Mouse (Mus musculus): Measurements from ENCODE around the gene Zfand6. TPM values are rescaled to one million over a fixed set of nuclear protein-coding genes. Genes with fewer than 3 reads are reported as not detected.

Zfand6 gene
- polyA plus RNA-seq, 1 experiment from 2014 or later = 133 TPM

GRCm38 (mm10) chr7:84618951-84619350 is 70.8 kb downstream of the Zfand6 start:
- TF ChIP-seq CTCF (IDR thresholded peaks at IDR 0.05) (no peak), EP300 (IDR thresholded peaks at IDR 0.05) (no peak)
- Histone ChIP-seq H3K27ac (ENCODE audit: low read length) (no peak overlapping the region), H3K4me1 (ENCODE audit: insufficient read depth, low read depth, low read length) (no peaks in the 10 kb centered on the region), H3K4me3 (ENCODE audit: low read depth, low read length) (no peak overlapping the region), H3K36me3 (ENCODE audit: insufficient read depth, low read length) (no peaks in the 10 kb centered on the region; the same call in 1 of the 2 replicates), H3K4me2 (replicated peaks; ENCODE audit: low read depth, low read length) (no peak overlapping the region), H3K9ac (replicated peaks; ENCODE audit: low read depth) (no peak overlapping the region), H3K27me3 (replicated peaks; ENCODE audit: insufficient read depth, low read length) (no peaks in the 10 kb centered on the region), H3K9me3 (ENCODE audit: low read length) (no peaks in the 10 kb centered on the region)
- no peak for ATAC-seq
- 83% methylated on average over 2 of the region's 2 CpGs for WGBS
- no peak for DNase-seq (ENCODE audit: low spot score)

GRCm38 (mm10) chr7:84612445-84612844 is 77.3 kb downstream of the Zfand6 start:
- no peak for DNase-seq (ENCODE audit: low spot score)
- no peak for ATAC-seq
- no peaks in the 10 kb centered on the region for H3K27me3 ChIP-seq (replicated peaks; ENCODE audit: insufficient read depth, low read length)
- no peak overlapping the region for H3K4me2 ChIP-seq (replicated peaks; ENCODE audit: low read depth, low read length)
- no peak overlapping the region for H3K27ac ChIP-seq (ENCODE audit: low read length)
- no peak overlapping the region for H3K4me3 ChIP-seq (ENCODE audit: low read depth, low read length)
- TF ChIP-seq EP300 (IDR thresholded peaks at IDR 0.05) (no peak), CTCF (IDR thresholded peaks at IDR 0.05) (no peak)
- no peaks in the 10 kb centered on the region for H3K9me3 ChIP-seq (ENCODE audit: low read length)
- 78% methylated on average over 4 of the region's 4 CpGs for WGBS
- no peak overlapping the region for H3K9ac ChIP-seq (replicated peaks; ENCODE audit: low read depth)
- H3K4me1 ChIP-seq (ENCODE audit: insufficient read depth, low read depth, low read length) = no peaks in the 10 kb centered on the region
- H3K36me3 ChIP-seq (ENCODE audit: insufficient read depth, low read length) = no peaks in the 10 kb centered on the region; the same call in 1 of the 2 replicates

- Histone ChIP-seq H3K4me3 (ENCODE audit: low read depth, low read length) (no peak overlapping the region), H3K4me1 (ENCODE audit: insufficient read depth, low read depth, low read length) (no peaks in the 10 kb centered on the region), H3K9ac (replicated peaks; ENCODE audit: low read depth) (no peak overlapping the region), H3K4me2 (replicated peaks; ENCODE audit: low read depth, low read length) (no peak overlapping the region), H3K36me3 (ENCODE audit: insufficient read depth, low read length) (no peaks in the 10 kb centered on the region), H3K9me3 (ENCODE audit: low read length) (no peaks in the 10 kb centered on the region), H3K27ac (ENCODE audit: low read length) (no peak overlapping the region), H3K27me3 (replicated peaks; ENCODE audit: insufficient read depth, low read length) (no peaks in the 10 kb centered on the region)
- no peak for DNase-seq (ENCODE audit: low spot score)
- ATAC-seq = no peak
- TF ChIP-seq CTCF (IDR thresholded peaks at IDR 0.05) (no peak), EP300 (IDR thresholded peaks at IDR 0.05) (no peak)
- WGBS = 84% methylated on average over 1 of the region's 1 CpGs
Observed at GRCm38 (mm10) chr7:84611609-84612008, 78.2 kb downstream of the Zfand6 start.

GRCm38 (mm10) chr7:84606293-84606749 is 83.4 kb downstream of the Zfand6 start, which contains the start of gene Fah:
Gene Fah, minus strand, starts transcription at chr7:84606722.
- Histone ChIP-seq H3K4me2 (replicated peaks; ENCODE audit: low read depth, low read length) (peak within 1 kb of the TSS; percentile 82), H3K27ac (ENCODE audit: low read length) (0 out of 2 replicates have a peak within 1 kb of the TSS, but pooled peaks have one; percentile 23), H3K4me1 (ENCODE audit: insufficient read depth, low read depth, low read length) (peaks cover 2% of the 10 kb centered on the region), H3K27me3 (replicated peaks; ENCODE audit: insufficient read depth, low read length) (no peaks in the 10 kb centered on the region), H3K9ac (replicated peaks; ENCODE audit: low read depth) (0 out of 2 replicates have a peak within 1 kb of the TSS, but pooled peaks have one; percentile 27), H3K9me3 (ENCODE audit: low read length) (no peaks in the 10 kb centered on the region), H3K36me3 (ENCODE audit: insufficient read depth, low read length) (no peaks in the 10 kb centered on the region), H3K4me3 (ENCODE audit: low read depth, low read length) (peak within 1 kb of the TSS; percentile 50)
- ATAC-seq = peak; percentile 79
- 2% methylated on average over 10 of the region's 10 CpGs for WGBS
- peak; percentile 88 for DNase-seq (ENCODE audit: low spot score)
- TF ChIP-seq CTCF (IDR thresholded peaks at IDR 0.05) (no peak), EP300 (IDR thresholded peaks at IDR 0.05) (no peak)

- ATAC-seq = peak; percentile 95
- WGBS = 1% methylated on average over 35 of the region's 36 CpGs
Observed at GRCm38 (mm10) chr7:84605704-84606292, 84.0 kb downstream of the Zfand6 start.

GRCm38 (mm10) chr7:84605033-84605687 is 84.6 kb downstream of the Zfand6 start:
- 10% methylated on average over 19 of the region's 19 CpGs for WGBS
- H3K9ac ChIP-seq (replicated peaks; ENCODE audit: low read depth) = no peak overlapping the region
- H3K4me3 ChIP-seq (ENCODE audit: low read depth, low read length) = peak overlapping the region; percentile 50
- H3K27ac ChIP-seq (ENCODE audit: low read length) = peak overlapping the region; percentile 3; the same call in 1 of the 2 replicates
- peak overlapping the region; percentile 82 for H3K4me2 ChIP-seq (replicated peaks; ENCODE audit: low read depth, low read length)
- TF ChIP-seq EP300 (IDR thresholded peaks at IDR 0.05) (no peak), CTCF (IDR thresholded peaks at IDR 0.05) (no peak)
- H3K27me3 ChIP-seq (replicated peaks; ENCODE audit: insufficient read depth, low read length) = no peaks in the 10 kb centered on the region
- no peaks in the 10 kb centered on the region for H3K9me3 ChIP-seq (ENCODE audit: low read length)
- H3K4me1 ChIP-seq (ENCODE audit: insufficient read depth, low read depth, low read length) = peaks cover 2% of the 10 kb centered on the region
- ATAC-seq (no peak), DNase-seq (ENCODE audit: low spot score) (peak; percentile 21)
- H3K36me3 ChIP-seq (ENCODE audit: insufficient read depth, low read length) = no peaks in the 10 kb centered on the region

More at GRCm38 (mm10) chr7:84605704-84606292, 84.0 kb downstream of the Zfand6 start:
- no peaks in the 10 kb centered on the region for H3K27me3 ChIP-seq (replicated peaks; ENCODE audit: insufficient read depth, low read length)
- TF ChIP-seq EP300 (IDR thresholded peaks at IDR 0.05) = no peak; the same call in 1 of the 2 replicates
- TF ChIP-seq CTCF (IDR thresholded peaks at IDR 0.05) = no peak
- DNase-seq (ENCODE audit: low spot score) = peak; percentile 89
- 0 out of 2 replicates have a peak overlapping the region, but pooled peaks have one; percentile 27 for H3K9ac ChIP-seq (replicated peaks; ENCODE audit: low read depth)
- peaks cover 2% of the 10 kb centered on the region for H3K4me1 ChIP-seq (ENCODE audit: insufficient read depth, low read depth, low read length)
- H3K36me3 ChIP-seq (ENCODE audit: insufficient read depth, low read length) = no peaks in the 10 kb centered on the region
- H3K4me3 ChIP-seq (ENCODE audit: low read depth, low read length) = peak overlapping the region; percentile 50
- peak overlapping the region; percentile 82 for H3K4me2 ChIP-seq (replicated peaks; ENCODE audit: low read depth, low read length)
- H3K27ac ChIP-seq (ENCODE audit: low read length) = peak overlapping the region; percentile 23; the same call in 1 of the 2 replicates
- no peaks in the 10 kb centered on the region for H3K9me3 ChIP-seq (ENCODE audit: low read length)
